Comparison of ENCODE assay signal across 25 mouse cellular contexts in genomic region chr6:86317066-86317465, GRCm38 (mm10). TPM values are rescaled to one million over a fixed set of nuclear protein-coding genes. Genes with fewer than 3 reads are reported as not detected.
A peak's percentile ranks its signal among the peaks of the same experiment; 100 is the strongest.
DNase-seq lines count a peak whose midpoint lies in the region; ATAC-seq and TF ChIP-seq lines count a peak whose summit lies in the region.
"Had no signal": no experiment of that assay in that cellular context is flagged by ENCODE, and none has a peak within 500 bp of the region (broad histone marks: within the 10 kb centered on the region; RNA-seq: fewer than 3 reads in every experiment).

No protein-coding gene starts in this region.

- H3K36me3 ChIP-seq in lung, embryonic 14.5 days (ENCODE audit: insufficient read depth): no peaks in the 10 kb centered on the region
- H3K36me3 ChIP-seq: heart, embryonic 13.5 days; hindbrain, embryonic 10.5 days; hindbrain, embryonic 15.5 days; intestine, embryonic 15.5 days had no signal

- no peaks in the 10 kb centered on the region for H3K9me3 ChIP-seq in lung, embryonic 14.5 days (ENCODE audit: low read depth, low read length)
- H3K9me3 ChIP-seq: heart, embryonic 13.5 days; hindbrain, embryonic 10.5 days; hindbrain, embryonic 15.5 days; intestine, embryonic 15.5 days had no signal

- no peak overlapping the region for H3K4me2 ChIP-seq in lung, embryonic 14.5 days
- H3K4me2 ChIP-seq: heart, embryonic 13.5 days; hindbrain, embryonic 15.5 days; intestine, embryonic 15.5 days; liver, embryonic 11.5 days had no signal

- 33% methylated on average over 1 of the region's 1 CpGs for WGBS in lung, embryonic 14.5 days

- no peak overlapping the region for H3K4me3 ChIP-seq in lung, embryonic 14.5 days (ENCODE audit: low read depth, low read length)
- H3K4me3 ChIP-seq: gastrocnemius, adult 2 months; heart, adult 2 months; heart, embryonic 13.5 days; hindbrain, embryonic 10.5 days; hindbrain, embryonic 15.5 days; intestine, embryonic 15.5 days had no signal

- peak; percentile 26 to 52 for DNase-seq in adrenal gland, adult (ENCODE audit: inconsistent age in 2 of 2, low spot score in 1 of 2)
- DNase-seq in adrenal gland, postnatal 4 days (ENCODE audit: low spot score in 2 of 2): no peak
- DNase-seq in kidney, postnatal 10 days: peak; percentile 50
- DNase-seq in kidney, adult 9 months: no peak
- peak; percentile 9 for DNase-seq in lung, embryonic 14.5 days
- DNase-seq in lung, postnatal 4 days: no peak
- no peak for DNase-seq in testis, postnatal 10 days (ENCODE audit: low spot score)
- DNase-seq: cerebellum, adult 18-20 months; gastrocnemius, adult 2 months; gastrocnemius, postnatal 36 days; heart, adult 2 months; heart, postnatal 10 days; kidney, adult 2 months; kidney, postnatal 36 days; midbrain, embryonic 14.5 days; right cerebral cortex, postnatal 14 days had no signal

- H3K9ac ChIP-seq in lung, embryonic 14.5 days: no peak overlapping the region
- H3K9ac ChIP-seq: heart, embryonic 13.5 days; hindbrain, embryonic 15.5 days; intestine, embryonic 15.5 days had no signal

- H3K27me3 ChIP-seq in lung, embryonic 14.5 days (ENCODE audit: insufficient read depth, low read length): no peaks in the 10 kb centered on the region
- H3K27me3 ChIP-seq: heart, embryonic 13.5 days; hindbrain, embryonic 15.5 days; intestine, embryonic 15.5 days had no signal

- ATAC-seq in lung, embryonic 14.5 days (ENCODE audit: insufficient read depth): no peak
- ATAC-seq in granulocyte monocyte progenitor cell, adult 5-6 weeks (replicated peaks; ENCODE audit: poor library complexity, severe bottlenecking): no peak
- ATAC-seq: forebrain, embryonic 16.5 days; intestine, embryonic 15.5 days; lung, postnatal 0 days had no signal

- H3K27ac ChIP-seq in lung, embryonic 14.5 days (ENCODE audit: low read depth): no peak overlapping the region
- H3K27ac ChIP-seq: gastrocnemius, adult 2 months; heart, adult 2 months; heart, embryonic 13.5 days; hindbrain, embryonic 10.5 days; hindbrain, embryonic 15.5 days; intestine, embryonic 15.5 days; macrophage had no signal

- TF ChIP-seq CTCF in lung, embryonic 14.5 days (IDR thresholded peaks at IDR 0.05; ENCODE audit: low read depth): no peak

- H3K4me1 ChIP-seq in lung, embryonic 14.5 days (ENCODE audit: insufficient read depth): no peaks in the 10 kb centered on the region
- H3K4me1 ChIP-seq: hindbrain, embryonic 10.5 days; hindbrain, embryonic 15.5 days had no signal

RNA-seq across cellular contexts. Expression of gene Fam136a, which starts 48.4 kb away (rescaled TPM):
- total RNA-seq in adrenal gland, postnatal 4 days (2021): 10 to 100 TPM; 84.1 to 84.5 TPM
- 129 and 130 TPM in 2 replicates for polyA plus RNA-seq in lung, embryonic 14.5 days (2014; fragmentation: Nextera tagmentation; extraction: Ambion mirVana)
- total RNA-seq in granulocyte monocyte progenitor cell, adult 5-6 weeks (2014; fragmentation: Nextera tagmentation): 46.3 and 51.5 TPM in 2 replicates
- 82.6 and 95.9 TPM in 2 replicates for total RNA-seq in granulocyte monocyte progenitor cell, adult 5-6 weeks (2017)

RNA-seq across cellular contexts. Expression of gene Snrpg, which starts 54.0 kb away (rescaled TPM):
- total RNA-seq in adrenal gland, postnatal 4 days (2021): 100 to 1,000 TPM; 383 to 436 TPM
- 723 and 735 TPM in 2 replicates for polyA plus RNA-seq in lung, embryonic 14.5 days (2014; fragmentation: Nextera tagmentation; extraction: Ambion mirVana)
- total RNA-seq in granulocyte monocyte progenitor cell, adult 5-6 weeks (2014; fragmentation: Nextera tagmentation): 687 and 692 TPM in 2 replicates
- 44.9 and 50.5 TPM in 2 replicates for total RNA-seq in granulocyte monocyte progenitor cell, adult 5-6 weeks (2017)

Comparison
In these comparisons a context has a peak if more than half of its experiments do, and no peak if none do; other contexts are left out.
1. DNase-seq: peak in adrenal gland, adult (2 of 2), kidney, postnatal 10 days (single experiment) and lung, embryonic 14.5 days (single experiment); none in adrenal gland, postnatal 4 days (0 of 2), kidney, adult 9 months (single experiment), lung, postnatal 4 days (0 of 2) and testis, postnatal 10 days (single experiment).